Mouse (Mus musculus) E14TG2a.4 (cell line): Measurements from ENCODE around the gene Cadm1.

Source experiments
- H3K27me3 ChIP-seq: 2 replicates; pipeline ENCODE4 v1.6.1; 2014; ENCODE audit warnings: low read length, control low read depth; ENCODE audit not compliant: insufficient read depth
- H3K36me3 ChIP-seq: 2 replicates; pipeline ENCODE4 v1.6.1; 2014; ENCODE audit warnings: low read length, control low read depth; ENCODE audit not compliant: insufficient read depth
- H3K4me1 ChIP-seq: replicated peaks from 2 replicates; pipeline ENCODE4 v1.6.1; 2014; ENCODE audit warnings: low read depth, low read length, control low read depth
- H3K4me3 ChIP-seq: replicated peaks from 2 replicates; pipeline ENCODE4 v1.5.1; 2014; ENCODE audit warnings: mild to moderate bottlenecking, low read length
- H3K9me3 ChIP-seq: 2 replicates; pipeline ENCODE4 v1.6.1; 2014; ENCODE audit warnings: low read length, control low read depth
- NANOG ChIP-seq: IDR thresholded peaks from 2 replicates; pipeline ENCODE4 v1.6.1; 2014; ENCODE audit warnings: borderline replicate concordance, low read length, mixed read lengths
- POU5F1 ChIP-seq: IDR thresholded peaks from 2 replicates; pipeline ENCODE4 v1.6.1; 2014; ENCODE audit warnings: low read length, borderline replicate concordance

Gene Cadm1

GRCm38 (mm10) chr9:47906521-47906920, 376.5 kb downstream of the Cadm1 start:
- no peaks in the 10 kb centered on the region for H3K9me3 ChIP-seq
- no peak overlapping the region for H3K4me3 ChIP-seq
- TF ChIP-seq POU5F1: no peak
- TF ChIP-seq NANOG: no peak
- H3K36me3 ChIP-seq: no peaks in the 10 kb centered on the region
- H3K4me1 ChIP-seq: peaks cover 20% of the 10 kb centered on the region
- peaks cover 42% of the 10 kb centered on the region for H3K27me3 ChIP-seq
